In the genomic region with DNA sequence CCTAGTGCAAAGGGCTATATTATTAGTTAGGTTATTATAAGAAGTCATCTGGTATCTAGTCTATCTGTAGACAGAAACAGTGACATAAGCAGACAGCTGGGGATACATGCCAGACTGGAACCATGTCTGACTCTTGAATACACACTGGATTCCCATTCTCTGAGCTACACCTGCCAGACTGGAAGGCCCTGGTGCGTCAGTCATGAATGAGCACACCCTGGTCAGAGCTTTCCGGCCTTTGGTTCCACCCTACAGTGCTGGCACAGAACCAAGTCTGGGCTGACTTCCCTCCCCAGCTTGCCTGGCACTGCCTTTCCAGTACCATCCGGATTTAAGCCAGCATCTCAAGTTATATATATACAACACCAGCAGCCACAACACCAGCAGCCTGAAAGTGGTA, we compare ENCODE assay signal across 9 mouse cellular contexts. TPM values are rescaled to one million over a fixed set of nuclear protein-coding genes. Genes with fewer than 3 reads are reported as not detected.
DNase-seq lines count a peak whose midpoint lies in the region; ATAC-seq and TF ChIP-seq lines count a peak whose summit lies in the region.
"Had no signal": no experiment of that assay in that cellular context is flagged by ENCODE, and none has a peak within 500 bp of the region (broad histone marks: within the 10 kb centered on the region; RNA-seq: fewer than 3 reads in every experiment).

No protein-coding gene starts in this region.

- no peak overlapping the region for H3K27ac ChIP-seq in forebrain, postnatal 0 days (ENCODE audit: low read depth, low read length)
- H3K27ac ChIP-seq in forebrain, embryonic 11.5 days (ENCODE audit: low read depth, low read length): no peak overlapping the region
- H3K27ac ChIP-seq: liver, embryonic 13.5 days had no signal

- H3K36me3 ChIP-seq in forebrain, postnatal 0 days (ENCODE audit: insufficient read depth): no peaks in the 10 kb centered on the region
- H3K36me3 ChIP-seq in forebrain, embryonic 11.5 days (ENCODE audit: control insufficient read depth, insufficient read depth, low read length): no peaks in the 10 kb centered on the region
- H3K36me3 ChIP-seq: liver, embryonic 13.5 days had no signal

- TF ChIP-seq CTCF in forebrain, postnatal 0 days (IDR thresholded peaks at IDR 0.05; ENCODE audit: low read depth): no peak
- TF ChIP-seq CTCF in Patski (IDR thresholded peaks at IDR 0.05): no peak

- POLR2A ChIA-PET in Patski (lab: Charles Lee): interaction anchor here (0.7 kb wide), 2 partner anchors 319 to 344 kb away, joined by 3 to 12 read pairs; no protein-coding TSS in a partner anchor

- H3K9ac ChIP-seq in forebrain, postnatal 0 days: no peak overlapping the region
- no peak overlapping the region for H3K9ac ChIP-seq in forebrain, embryonic 11.5 days (ENCODE audit: low read length)
- H3K9ac ChIP-seq: liver, embryonic 13.5 days had no signal

- H3K9me3 ChIP-seq in forebrain, postnatal 0 days (ENCODE audit: low read length): no peaks in the 10 kb centered on the region
- H3K9me3 ChIP-seq in forebrain, embryonic 11.5 days (ENCODE audit: control insufficient read depth, low read length): no peaks in the 10 kb centered on the region
- H3K9me3 ChIP-seq: liver, embryonic 13.5 days had no signal

- no peak overlapping the region for H3K4me2 ChIP-seq in forebrain, postnatal 0 days (ENCODE audit: low read depth)
- no peak overlapping the region for H3K4me2 ChIP-seq in forebrain, embryonic 11.5 days (ENCODE audit: low read depth, low read length, severe bottlenecking)
- H3K4me2 ChIP-seq: liver, embryonic 13.5 days had no signal

- H3K27me3 ChIP-seq in forebrain, postnatal 0 days (ENCODE audit: insufficient read depth, low read length): no peaks in the 10 kb centered on the region
- no peaks in the 10 kb centered on the region for H3K27me3 ChIP-seq in forebrain, embryonic 11.5 days (ENCODE audit: control insufficient read depth, insufficient read depth, low read length)
- H3K27me3 ChIP-seq in Patski: no peaks in the 10 kb centered on the region
- H3K27me3 ChIP-seq: liver, embryonic 13.5 days had no signal

- ATAC-seq in forebrain, postnatal 0 days: peak; percentile 36
- no peak for ATAC-seq in forebrain, embryonic 11.5 days (replicated peaks; ENCODE audit: low FRiP score)
- no peak for ATAC-seq in Patski

- in situ Hi-C loops in Patski (cut with MboI; ENCODE audit: low pct_unique_long_range_greater_than_20kb): no loop called here

- CTCF ChIA-PET in Patski (lab: Charles Lee): no interaction called here

- WGBS in forebrain, postnatal 0 days: 57% methylated on average over 3 of the region's 3 CpGs
- WGBS in forebrain, embryonic 11.5 days: 93% methylated on average over 3 of the region's 3 CpGs

- intact Hi-C loops in gastrocnemius, postnatal 14 days (cut with DNase I; ENCODE audit: low total_unique reads): no loop called here
- intact Hi-C loops in left cerebral cortex, postnatal 25 days (cut with DNase I): no loop called here

- no peaks in the 10 kb centered on the region; the same call in 1 of the 2 replicates for H3K4me1 ChIP-seq in forebrain, postnatal 0 days (ENCODE audit: insufficient read depth)
- no peaks in the 10 kb centered on the region for H3K4me1 ChIP-seq in forebrain, embryonic 11.5 days (replicated peaks; ENCODE audit: control insufficient read depth, insufficient read depth, low read length)

- peak; percentile 31 for DNase-seq in forebrain, postnatal 0 days
- no peak for DNase-seq in forebrain, embryonic 11.5 days (ENCODE audit: low spot score)
- peak; percentile 75 for DNase-seq in Patski (ENCODE audit: low read depth, low spot score)
- DNase-seq in gastrocnemius, postnatal 14 days: peak; percentile 50
- DNase-seq in lung, postnatal 10 days: peak; percentile 74
- DNase-seq in frontal cortex, postnatal 36 days (ENCODE audit: low spot score in 2 of 2): no peak
- no peak for DNase-seq in left cerebral cortex, postnatal 25 days (ENCODE audit: low spot score in 2 of 2)
- no peak for DNase-seq in spleen, postnatal 4 days (ENCODE audit: low spot score in 2 of 2)
- DNase-seq: liver, embryonic 13.5 days had no signal

- H3K4me3 ChIP-seq in forebrain, postnatal 0 days (ENCODE audit: low read depth, low read length): no peak overlapping the region
- no peak overlapping the region for H3K4me3 ChIP-seq in forebrain, embryonic 11.5 days (ENCODE audit: low read depth, low read length)
- H3K4me3 ChIP-seq: liver, embryonic 13.5 days had no signal

RNA-seq across cellular contexts. Expression of a gene that starts 3.8 kb away (rescaled TPM):
- total RNA-seq in forebrain, postnatal 0 days (2014; rRNA removed): 24.5 and 28.1 TPM in 2 replicates
- 12.3 and 20.9 TPM in 2 replicates for polyA plus RNA-seq in forebrain, postnatal 0 days (2015; fragmentation: Nextera tagmentation; extraction: Ambion mirVana)
- polyA plus RNA-seq in forebrain, embryonic 11.5 days (2014; fragmentation: Nextera tagmentation; extraction: Ambion mirVana): 18.5 and 19.3 TPM in 2 replicates
- 45.4 TPM for polyA plus RNA-seq in Patski (2021)
- 10 to 100 TPM; 20.5 to 21.2 TPM for total RNA-seq in gastrocnemius, postnatal 14 days (2021)
- total RNA-seq in left cerebral cortex, postnatal 25 days (2021): 10 to 100 TPM; 65.5 to 69.6 TPM

RNA-seq across cellular contexts. Expression of a gene that starts 4.1 kb away (rescaled TPM):
- not detected in 2 replicates for total RNA-seq in forebrain, postnatal 0 days (2014; rRNA removed)
- polyA plus RNA-seq in forebrain, postnatal 0 days (2015; fragmentation: Nextera tagmentation; extraction: Ambion mirVana): not detected in 2 replicates
- polyA plus RNA-seq in forebrain, embryonic 11.5 days (2014; fragmentation: Nextera tagmentation; extraction: Ambion mirVana): not detected in 2 replicates
- polyA plus RNA-seq in Patski (2021): not detected
- total RNA-seq in gastrocnemius, postnatal 14 days (2021): not detected
- total RNA-seq in left cerebral cortex, postnatal 25 days (2021): not detected
- polyA plus RNA-seq: liver, embryonic 13.5 days had no signal

Comparison
In these comparisons a context has a peak if more than half of its experiments do, and no peak if none do; other contexts are left out.
1. DNase-seq: peak in forebrain, postnatal 0 days (single experiment), Patski (single experiment), gastrocnemius, postnatal 14 days (single experiment) and lung, postnatal 10 days (single experiment); none in forebrain, embryonic 11.5 days (single experiment), frontal cortex, postnatal 36 days (0 of 2), left cerebral cortex, postnatal 25 days (0 of 2) and spleen, postnatal 4 days (0 of 2).